Mouse (Mus musculus): ENCODE data around the gene Akt1. TPM values are rescaled to one million over a fixed set of nuclear protein-coding genes. Genes with fewer than 3 reads are reported as not detected.

Akt1 gene
- polyA plus RNA-seq, 1 experiment from 2014 or later, result 57.1 TPM

DNA sequence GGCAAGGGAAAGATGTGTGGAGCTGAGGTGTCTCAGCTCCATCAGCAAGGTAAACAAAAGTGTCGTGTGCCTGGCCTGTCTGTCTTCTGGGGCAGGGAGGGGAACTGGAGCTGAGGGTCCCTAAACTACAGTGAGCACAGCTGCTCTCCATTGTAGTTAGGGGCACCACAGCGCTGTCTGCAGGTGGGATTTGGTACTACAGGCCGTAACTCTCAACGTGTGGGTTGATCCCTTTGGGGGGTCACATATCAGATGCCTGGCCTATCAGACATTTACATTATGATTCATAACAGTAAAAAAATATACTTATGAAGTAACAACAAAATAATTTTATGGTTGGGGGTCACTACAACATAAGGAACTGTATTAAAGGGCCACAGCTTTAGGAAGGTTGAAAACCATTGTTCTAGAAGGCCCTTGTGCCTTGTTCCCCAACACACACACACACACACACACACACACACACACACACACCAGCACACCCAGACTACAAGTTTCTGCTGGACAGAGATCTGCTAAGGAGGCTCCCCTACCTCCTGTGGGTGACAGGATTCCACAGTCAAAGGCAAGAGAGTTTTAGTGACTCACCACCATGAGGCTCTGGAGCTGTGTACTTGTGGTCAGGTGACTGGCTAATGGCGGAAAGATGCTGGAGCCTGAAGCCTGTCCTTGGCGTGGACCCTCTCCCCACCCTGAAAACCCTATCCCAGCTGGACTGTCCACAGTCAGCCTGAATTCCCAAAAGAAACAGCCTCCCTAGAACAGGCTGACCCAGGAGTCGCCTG, 47.4 kb downstream of the Akt1 start:
- Histone ChIP-seq H3K9me3 (no peaks in the 10 kb centered on the region), H3K36me3 (no peaks in the 10 kb centered on the region), H3K27me3 (ENCODE audit: insufficient read depth, poor library complexity, severe bottlenecking) (0 out of 2 replicates have a peak, but pooled peaks cover 5% of the 10 kb centered on the region), H3K27ac (peak overlapping the region; percentile 77), H3K4me1 (peaks cover 84% of the 10 kb centered on the region), H3K4me3 (no peak overlapping the region)
- 58% methylated on average over 7 of the region's 7 CpGs for WGBS
- no peak for DNase-seq (ENCODE audit: low spot score)

DNA sequence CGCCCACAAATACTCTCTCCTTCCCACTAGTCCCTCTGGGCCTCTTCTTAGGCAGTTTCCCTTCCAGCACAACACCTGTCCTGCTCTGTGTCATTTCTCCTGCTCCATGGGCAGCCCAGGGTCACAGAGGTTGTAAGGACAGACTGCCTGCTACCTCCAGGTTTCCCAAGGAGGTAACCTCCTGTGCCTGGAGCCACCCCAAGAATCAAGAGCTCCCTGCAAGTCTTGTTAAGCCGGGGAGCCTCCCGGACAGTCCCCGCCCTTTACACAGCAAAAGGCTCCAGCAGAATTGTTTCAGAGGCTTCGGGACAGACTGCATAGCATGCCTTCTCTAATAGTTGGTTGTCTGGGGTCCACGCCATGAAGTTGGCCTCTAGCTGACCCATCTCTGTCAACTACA, 48.2 kb downstream of the Akt1 start:
- Histone ChIP-seq H3K27ac (peak overlapping the region; percentile 33; the same call in 1 of the 2 replicates), H3K9me3 (no peaks in the 10 kb centered on the region), H3K4me1 (peaks cover 84% of the 10 kb centered on the region), H3K27me3 (ENCODE audit: insufficient read depth, poor library complexity, severe bottlenecking) (0 out of 2 replicates have a peak, but pooled peaks cover 12% of the 10 kb centered on the region), H3K4me3 (no peak overlapping the region), H3K36me3 (no peaks in the 10 kb centered on the region)
- WGBS, result 67% methylated on average over 6 of the region's 6 CpGs
- no peak for DNase-seq (ENCODE audit: low spot score)

DNA sequence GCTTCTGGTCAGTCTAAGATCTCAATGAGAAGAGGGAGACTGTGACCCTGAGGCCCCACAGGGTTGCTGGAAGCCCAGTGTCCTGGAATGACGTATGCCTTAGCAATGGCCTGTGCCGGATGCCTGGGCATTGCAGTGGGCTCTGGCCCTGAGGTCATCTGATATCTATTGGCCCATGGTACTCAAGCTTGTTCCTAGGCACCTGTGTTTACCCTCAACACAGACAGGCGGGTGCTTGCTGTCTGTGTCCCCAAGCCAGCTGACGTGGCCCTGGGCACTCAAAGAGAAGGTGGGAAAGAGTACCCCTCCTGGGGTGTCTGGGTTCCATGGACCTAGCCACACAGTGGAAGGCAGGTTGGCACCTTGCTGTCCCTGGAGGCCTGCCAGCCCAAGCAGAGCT, 49.0 kb downstream of the Akt1 start:
- no peak for DNase-seq (ENCODE audit: low spot score)
- Histone ChIP-seq H3K4me3 (no peak overlapping the region), H3K4me1 (peaks cover 86% of the 10 kb centered on the region), H3K36me3 (no peaks in the 10 kb centered on the region), H3K27ac (no peak overlapping the region), H3K9me3 (no peaks in the 10 kb centered on the region), H3K27me3 (ENCODE audit: insufficient read depth, poor library complexity, severe bottlenecking) (0 out of 2 replicates have a peak, but pooled peaks cover 18% of the 10 kb centered on the region)
- WGBS, result 74% methylated on average over 4 of the region's 4 CpGs

DNA sequence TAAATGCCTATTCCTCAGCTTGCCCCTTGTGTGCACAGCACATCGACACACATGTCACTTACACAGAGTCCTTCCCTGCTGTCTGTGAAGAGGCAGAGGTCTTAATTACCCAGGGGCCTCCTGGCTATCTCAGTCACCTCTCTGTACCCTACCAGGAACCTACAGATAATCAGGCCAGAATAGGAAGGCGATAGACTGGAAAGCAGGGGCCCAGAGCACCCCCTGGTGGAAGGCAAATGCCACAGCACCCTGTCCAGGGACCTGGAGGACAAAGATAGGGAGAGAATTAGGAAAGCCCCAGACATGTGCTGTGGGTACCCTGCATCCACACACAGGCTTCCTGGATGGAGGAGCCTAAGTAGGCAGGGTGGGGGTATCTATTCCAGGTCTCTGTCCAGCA, 50.9 kb downstream of the Akt1 start:
- H3K4me3 ChIP-seq, result no peak overlapping the region
- H3K27me3 ChIP-seq (ENCODE audit: insufficient read depth, poor library complexity, severe bottlenecking), result peaks cover 25% of the 10 kb centered on the region; the same call in 1 of the 2 replicates
- peaks cover 94% of the 10 kb centered on the region for H3K4me1 ChIP-seq
- WGBS, result 7% methylated on average over 2 of the region's 2 CpGs
- H3K27ac ChIP-seq, result peak overlapping the region; percentile 19; the same call in 1 of the 2 replicates
- no peaks in the 10 kb centered on the region for H3K9me3 ChIP-seq
- DNase-seq (ENCODE audit: low spot score), result peak; percentile 90
- H3K36me3 ChIP-seq, result no peaks in the 10 kb centered on the region

DNA sequence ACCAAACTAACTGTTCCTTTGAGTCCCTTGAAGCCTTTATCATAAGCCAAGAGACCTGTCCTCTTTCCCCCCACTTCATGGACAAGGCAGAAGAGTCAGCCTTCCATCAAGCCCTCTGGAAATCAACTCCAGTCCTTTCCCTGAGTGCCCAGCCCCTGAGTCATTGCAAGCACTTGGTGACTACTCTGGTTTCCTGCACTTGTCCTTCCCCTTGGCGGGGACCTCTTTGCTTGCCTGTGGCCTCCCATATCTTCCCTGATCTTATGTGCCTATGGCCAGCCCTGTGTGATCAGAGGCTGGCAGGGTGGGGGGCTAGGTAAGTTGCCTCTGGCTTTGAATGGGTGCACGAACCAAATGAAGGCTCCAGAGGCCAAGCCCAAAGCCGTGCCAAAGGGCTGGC, 52.8 kb downstream of the Akt1 start:
- DNase-seq (ENCODE audit: low spot score), result no peak
- Histone ChIP-seq H3K4me3 (no peak overlapping the region), H3K27me3 (ENCODE audit: insufficient read depth, poor library complexity, severe bottlenecking) (peaks cover 29% of the 10 kb centered on the region; the same call in 1 of the 2 replicates), H3K36me3 (no peaks in the 10 kb centered on the region), H3K27ac (peak overlapping the region; percentile 92; the same call in 1 of the 2 replicates), H3K9me3 (no peaks in the 10 kb centered on the region), H3K4me1 (peaks cover 96% of the 10 kb centered on the region)
- 75% methylated on average over 3 of the region's 3 CpGs for WGBS

DNA sequence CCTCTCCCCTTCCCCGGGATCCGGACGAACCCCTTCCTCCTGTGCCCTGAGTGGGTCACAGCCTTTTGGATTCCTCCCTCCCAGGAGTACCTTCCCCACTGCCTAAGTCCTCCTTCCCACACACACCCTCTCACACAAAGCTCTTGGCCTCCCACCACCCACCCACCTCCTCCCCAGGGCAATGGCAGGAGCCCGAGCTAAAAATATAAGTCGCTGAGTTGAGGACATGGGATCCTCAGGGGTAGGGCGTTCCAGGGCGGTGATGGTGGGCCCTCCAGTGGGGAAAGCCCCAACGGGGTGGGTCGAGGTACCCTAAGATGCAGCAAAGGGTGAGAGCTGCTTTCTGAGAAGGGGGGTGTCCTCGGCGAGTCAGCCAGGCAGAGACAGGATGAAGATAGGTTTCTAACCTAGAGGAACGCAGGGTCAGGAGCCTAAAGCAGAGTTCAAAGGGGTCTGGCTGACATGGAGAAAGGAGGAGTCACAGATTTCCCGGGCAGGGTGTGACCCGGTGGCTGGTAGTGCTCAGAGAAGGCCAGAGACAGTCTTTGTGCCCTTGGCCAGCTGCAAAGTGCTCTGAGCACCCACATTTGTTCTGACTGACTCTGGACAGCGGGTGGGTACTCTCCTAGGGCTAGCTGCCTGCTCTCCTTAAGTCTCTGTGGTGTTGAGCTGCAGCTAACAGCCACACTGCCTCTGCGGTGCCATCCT, 54.2 kb downstream of the Akt1 start:
- WGBS, result 6% methylated on average over 15 of the region's 16 CpGs
- Histone ChIP-seq H3K27me3 (ENCODE audit: insufficient read depth, poor library complexity, severe bottlenecking) (peaks cover 29% of the 10 kb centered on the region; the same call in 1 of the 2 replicates), H3K4me1 (peaks cover 92% of the 10 kb centered on the region), H3K4me3 (peak overlapping the region; percentile 71), H3K27ac (peak overlapping the region; percentile 92), H3K36me3 (0 out of 2 replicates have a peak, but pooled peaks cover 4% of the 10 kb centered on the region), H3K9me3 (no peaks in the 10 kb centered on the region)
- DNase-seq (ENCODE audit: low spot score), result no peak

DNA sequence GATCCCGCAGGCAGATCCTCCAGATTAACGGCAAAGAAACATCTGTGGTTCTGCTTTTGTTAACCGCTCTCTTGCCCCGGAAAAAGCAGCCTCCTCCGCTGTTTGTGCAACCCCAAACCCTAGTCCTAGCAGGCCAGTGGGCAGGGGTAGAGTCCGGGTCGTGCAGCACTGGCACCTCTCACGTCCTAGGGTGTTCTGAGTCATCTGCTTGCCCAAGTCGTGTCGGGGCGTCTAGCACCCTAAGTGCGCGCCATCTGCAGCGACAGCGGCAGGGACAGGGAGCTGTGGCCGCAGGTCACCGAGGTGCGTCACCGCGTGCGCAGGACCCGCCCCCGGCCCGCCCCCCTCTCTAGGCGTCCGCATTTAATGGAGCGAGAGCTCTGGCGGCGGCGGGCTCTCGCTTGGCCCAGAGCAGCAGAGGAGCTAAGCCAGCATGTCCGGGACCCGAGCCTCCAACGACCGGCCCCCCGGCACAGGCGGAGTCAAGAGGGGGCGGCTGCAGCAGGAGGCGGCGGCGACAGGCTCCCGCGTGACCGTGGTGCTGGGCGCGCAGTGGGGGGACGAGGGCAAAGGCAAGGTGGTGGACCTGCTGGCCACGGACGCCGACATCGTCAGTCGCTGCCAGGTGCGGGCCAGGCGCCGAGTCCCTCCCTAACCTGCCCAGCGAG, 54.9 kb downstream of the Akt1 start, which contains the start of gene Adssl1:
Gene Adssl1 (plus strand): TSS at position 360 of the 668 bp plus-strand sequence.
- 1% methylated on average over 55 of the region's 56 CpGs for WGBS
- H3K27me3 ChIP-seq (ENCODE audit: insufficient read depth, poor library complexity, severe bottlenecking), result peaks cover 29% of the 10 kb centered on the region; the same call in 1 of the 2 replicates

DNA sequence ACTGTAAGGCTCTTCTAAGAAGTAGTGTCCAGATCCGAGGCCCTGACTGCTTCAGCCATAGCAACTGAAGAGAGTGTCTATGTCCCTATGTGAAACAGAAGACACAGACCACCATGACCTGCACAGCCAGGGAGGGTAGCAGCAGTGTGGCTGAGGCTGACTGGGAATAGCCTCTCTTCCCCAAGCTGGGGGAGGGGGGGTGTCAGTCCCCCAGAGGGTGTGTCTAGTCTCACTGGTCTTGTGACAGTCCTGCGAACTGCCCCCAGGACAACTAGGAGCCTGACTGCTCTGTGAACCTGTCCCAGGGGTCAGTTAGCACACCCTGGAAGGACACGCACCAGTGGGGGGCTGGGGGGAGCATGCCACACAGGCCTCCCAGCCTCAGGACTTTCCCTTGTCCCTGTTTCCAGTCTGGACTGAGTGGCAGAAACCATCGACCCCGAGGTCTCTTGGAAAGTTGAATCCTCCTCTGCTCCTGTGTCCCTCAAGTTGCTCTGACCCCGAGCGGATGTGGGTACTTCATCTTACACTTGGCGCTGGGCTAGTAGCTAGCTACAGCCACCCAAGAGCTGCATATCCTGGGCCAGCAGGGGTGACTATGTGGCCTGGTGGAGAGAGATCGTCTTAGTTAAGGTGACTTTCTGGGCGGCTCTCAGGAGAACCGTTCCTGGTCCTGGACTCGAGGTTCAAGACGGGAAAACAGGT, 55.6 kb downstream of the Akt1 start:
- H3K4me1 ChIP-seq, result peaks cover 91% of the 10 kb centered on the region
- H3K27ac ChIP-seq, result peak overlapping the region; percentile 92
- 13% methylated on average over 13 of the region's 13 CpGs for whole genome bisulfite sequencing
- peaks cover 29% of the 10 kb centered on the region; the same call in 1 of the 2 replicates for H3K27me3 ChIP-seq (ENCODE audit: insufficient read depth, poor library complexity, severe bottlenecking)
- H3K9me3 ChIP-seq, result no peaks in the 10 kb centered on the region
- DNase-seq (ENCODE audit: low spot score), result no peak
- peak overlapping the region; percentile 71 for H3K4me3 ChIP-seq
- H3K36me3 ChIP-seq, result 0 out of 2 replicates have a peak, but pooled peaks cover 6% of the 10 kb centered on the region

More for the DNA sequence above, 54.9 kb downstream of the Akt1 start, which contains the start of gene Adssl1:
- Histone ChIP-seq H3K36me3 (0 out of 2 replicates have a peak, but pooled peaks cover 6% of the 10 kb centered on the region), H3K9me3 (no peaks in the 10 kb centered on the region), H3K27ac (peak within 1 kb of the TSS; percentile 92), H3K4me1 (peaks cover 94% of the 10 kb centered on the region), H3K4me3 (peak within 1 kb of the TSS; percentile 71)
- DNase-seq (ENCODE audit: low spot score), result peak; percentile 91

DNA sequence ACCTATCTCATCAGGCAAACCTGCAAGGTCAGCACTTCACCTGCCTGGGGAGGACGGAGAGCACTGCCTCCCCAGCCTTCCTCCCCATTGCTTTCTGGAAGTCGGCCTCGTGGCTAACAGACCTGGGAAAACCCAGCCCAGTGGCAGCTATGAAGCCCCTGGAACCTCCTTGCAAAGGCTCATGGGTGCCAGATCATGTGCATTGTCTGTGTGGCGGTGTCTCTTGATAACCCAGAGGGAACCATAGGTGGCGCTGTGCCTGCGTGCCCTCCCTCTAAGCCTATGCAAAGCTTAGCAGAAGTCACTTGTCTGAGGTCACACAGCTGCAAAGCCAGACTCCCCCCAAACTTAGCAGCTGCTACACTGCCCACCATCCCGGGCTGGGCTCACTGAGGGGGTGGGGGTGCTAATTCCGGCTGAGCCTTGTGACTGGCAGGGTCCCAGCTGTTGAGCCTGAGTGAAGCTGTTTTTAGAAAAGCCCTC, 56.7 kb downstream of the Akt1 start:
- H3K4me3 ChIP-seq, result peak overlapping the region; percentile 71
- DNase-seq (ENCODE audit: low spot score), result peak; percentile 95
- H3K36me3 ChIP-seq, result peaks cover 12% of the 10 kb centered on the region; the same call in 1 of the 2 replicates
- 6% methylated on average over 8 of the region's 8 CpGs for WGBS
- peaks cover 79% of the 10 kb centered on the region for H3K4me1 ChIP-seq
- peak overlapping the region; percentile 92 for H3K27ac ChIP-seq
- no peaks in the 10 kb centered on the region for H3K9me3 ChIP-seq
- peaks cover 29% of the 10 kb centered on the region; the same call in 1 of the 2 replicates for H3K27me3 ChIP-seq (ENCODE audit: insufficient read depth, poor library complexity, severe bottlenecking)

DNA sequence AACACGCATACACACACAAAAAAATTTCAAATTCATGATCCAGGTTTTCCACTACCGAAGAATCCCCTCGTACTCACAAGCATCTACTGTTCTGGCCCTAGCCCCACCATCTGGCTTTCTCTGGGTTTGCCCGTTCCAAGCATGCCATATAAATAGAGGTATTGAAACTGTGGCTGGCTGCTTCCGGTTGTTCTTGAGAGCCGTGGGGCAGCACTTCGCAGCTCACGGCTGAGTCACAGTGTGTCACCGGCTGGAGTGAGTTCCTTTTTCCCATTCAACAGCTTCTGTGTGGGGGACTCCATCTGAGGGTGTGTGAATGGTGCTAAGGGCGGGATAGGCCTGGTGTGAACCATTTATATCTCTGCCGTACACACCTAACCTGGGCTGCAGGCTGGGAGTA, 57.5 kb downstream of the Akt1 start:
- peaks cover 23% of the 10 kb centered on the region; the same call in 1 of the 2 replicates for H3K27me3 ChIP-seq (ENCODE audit: insufficient read depth, poor library complexity, severe bottlenecking)
- H3K27ac ChIP-seq, result peak overlapping the region; percentile 92
- no peaks in the 10 kb centered on the region for H3K9me3 ChIP-seq
- H3K36me3 ChIP-seq, result peaks cover 15% of the 10 kb centered on the region
- WGBS, result 80% methylated on average over 11 of the region's 11 CpGs
- H3K4me3 ChIP-seq, result no peak overlapping the region
- DNase-seq (ENCODE audit: low spot score), result no peak
- peaks cover 72% of the 10 kb centered on the region for H3K4me1 ChIP-seq

DNA sequence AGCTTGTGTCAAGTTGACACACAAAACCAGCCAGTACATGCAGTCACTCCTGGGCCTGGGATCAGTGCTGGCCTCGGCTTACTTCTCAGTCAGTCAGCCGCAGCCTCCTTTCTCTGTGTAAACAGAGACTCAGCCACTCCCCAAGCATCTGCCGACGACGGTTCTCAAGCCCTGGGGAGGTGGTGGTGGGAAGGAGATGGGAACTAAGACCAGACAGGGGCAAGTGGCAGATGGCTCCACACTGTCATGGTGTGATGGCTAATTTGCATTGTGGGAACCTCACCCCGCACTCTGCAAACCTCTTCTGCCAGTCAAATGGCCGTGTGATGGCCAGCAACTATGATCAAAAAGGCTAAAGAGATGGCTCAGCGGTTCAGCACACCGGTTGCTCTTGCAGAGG, 58.0 kb downstream of the Akt1 start:
- 0 out of 2 replicates have a peak overlapping the region, but pooled peaks have one; percentile 92 for H3K27ac ChIP-seq
- 59% methylated on average over 9 of the region's 9 CpGs for WGBS
- H3K36me3 ChIP-seq, result peaks cover 20% of the 10 kb centered on the region
- no peaks in the 10 kb centered on the region for H3K9me3 ChIP-seq
- peaks cover 18% of the 10 kb centered on the region; the same call in 1 of the 2 replicates for H3K27me3 ChIP-seq (ENCODE audit: insufficient read depth, poor library complexity, severe bottlenecking)
- peaks cover 70% of the 10 kb centered on the region for H3K4me1 ChIP-seq
- no peak overlapping the region for H3K4me3 ChIP-seq
- no peak for DNase-seq (ENCODE audit: low spot score)

DNA sequence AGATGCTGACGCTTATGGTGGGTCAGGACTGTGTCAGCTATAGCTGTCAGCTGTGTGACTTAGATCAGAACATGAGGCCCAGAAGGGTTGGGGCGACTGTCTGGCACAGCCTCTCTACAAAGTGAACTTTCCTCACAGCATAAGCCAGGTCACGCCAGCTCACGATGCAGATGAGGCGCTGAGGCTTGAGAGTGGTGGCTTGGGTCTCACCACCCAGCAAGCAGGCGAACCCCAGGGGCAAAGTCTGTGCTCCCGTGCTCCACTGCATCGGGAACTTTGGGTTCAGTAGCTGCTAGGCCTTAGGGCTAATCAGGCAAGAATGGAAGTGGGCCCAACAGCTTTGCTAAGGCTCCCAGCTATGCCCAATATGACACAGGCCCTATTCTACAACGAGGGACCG, 65.7 kb downstream of the Akt1 start:
- no peak for DNase-seq (ENCODE audit: low spot score)
- Histone ChIP-seq H3K4me3 (no peak overlapping the region), H3K4me1 (peaks cover 31% of the 10 kb centered on the region), H3K9me3 (no peaks in the 10 kb centered on the region), H3K27me3 (ENCODE audit: insufficient read depth, poor library complexity, severe bottlenecking) (no peaks in the 10 kb centered on the region), H3K27ac (0 out of 2 replicates have a peak overlapping the region, but pooled peaks have one; percentile 30), H3K36me3 (peaks cover 53% of the 10 kb centered on the region)
- WGBS, result 79% methylated on average over 10 of the region's 10 CpGs

Measured in heart, embryonic 10.5 days (tissue).